Mouse (Mus musculus): Measurements from ENCODE around the gene Grm1.

DNA sequence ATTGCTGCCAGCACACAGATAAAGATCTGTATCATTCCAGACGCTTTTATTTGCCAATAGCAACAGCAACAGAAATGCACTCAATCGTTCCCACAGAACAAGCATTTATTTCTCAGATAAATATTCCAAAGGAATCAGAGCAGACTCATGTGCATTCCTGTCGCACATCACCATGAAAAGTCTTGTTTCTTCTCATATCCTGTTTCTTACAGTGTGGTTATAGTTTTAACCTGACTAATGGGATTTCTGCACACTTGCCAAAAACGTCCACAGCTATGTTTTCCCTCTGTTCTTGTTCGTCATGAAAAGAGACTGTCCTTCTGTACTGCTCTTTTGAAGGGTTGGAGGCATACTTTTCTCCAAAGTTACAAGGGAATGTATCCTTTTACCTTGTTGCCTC is 217.4 kb downstream of the Grm1 start:
- no peak for TF ChIP-seq CTCF (IDR thresholded peaks at IDR 0.05; ENCODE audit: low read depth)
- no peak for TF ChIP-seq EP300 (IDR thresholded peaks at IDR 0.05; ENCODE audit: low read depth)
